Mouse (Mus musculus): ENCODE measurements at regions not wholly inside any gene's neighbourhood (a gene's known extent, or its start where the extent isn't known, plus 50 kb on each side); places are given as distances from the start of the nearest gene placed in this dataset.

- H3K27ac ChIP-seq, result no peak overlapping the region
- intact Hi-C loops (cut with DNase I), result no loop called here
- no peak for TF ChIP-seq CTCF (IDR thresholded peaks at IDR 0.05)
Measured at GRCm38 (mm10) chr1:91685789-91686188, 115.5 kb upstream of the Twist2 start.

DNA sequence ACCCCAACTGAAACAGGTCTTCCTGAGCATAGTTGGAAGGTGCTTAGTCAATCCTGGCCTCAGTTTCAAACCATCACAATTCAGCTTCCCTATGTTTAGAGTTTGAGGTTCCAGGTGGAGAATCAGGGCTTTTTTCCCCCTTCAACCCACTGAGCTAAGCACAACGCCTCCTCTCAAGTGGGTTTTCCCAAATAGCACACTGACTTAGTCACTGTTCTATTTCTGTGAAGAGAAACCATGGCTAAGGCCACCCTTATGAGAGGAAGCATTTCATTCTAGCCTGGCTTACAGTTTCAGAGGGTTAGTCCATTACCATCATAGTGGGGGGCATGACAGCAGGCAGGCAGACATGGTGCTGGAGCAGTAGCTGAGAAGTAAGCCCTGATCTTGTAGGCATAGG lies 109.7 kb upstream of the Twist2 start:
- no peak overlapping the region for H3K27ac ChIP-seq
- intact Hi-C loops (cut with DNase I), result no loop called here

More at GRCm38 (mm10) chr1:91685789-91686188, 115.5 kb upstream of the Twist2 start:
- H3K4me3 ChIP-seq, result no peak overlapping the region
- DNase-seq (ENCODE audit: extremely low spot score in 1 of 2, low spot score in 2 of 2), result no peak

DNA sequence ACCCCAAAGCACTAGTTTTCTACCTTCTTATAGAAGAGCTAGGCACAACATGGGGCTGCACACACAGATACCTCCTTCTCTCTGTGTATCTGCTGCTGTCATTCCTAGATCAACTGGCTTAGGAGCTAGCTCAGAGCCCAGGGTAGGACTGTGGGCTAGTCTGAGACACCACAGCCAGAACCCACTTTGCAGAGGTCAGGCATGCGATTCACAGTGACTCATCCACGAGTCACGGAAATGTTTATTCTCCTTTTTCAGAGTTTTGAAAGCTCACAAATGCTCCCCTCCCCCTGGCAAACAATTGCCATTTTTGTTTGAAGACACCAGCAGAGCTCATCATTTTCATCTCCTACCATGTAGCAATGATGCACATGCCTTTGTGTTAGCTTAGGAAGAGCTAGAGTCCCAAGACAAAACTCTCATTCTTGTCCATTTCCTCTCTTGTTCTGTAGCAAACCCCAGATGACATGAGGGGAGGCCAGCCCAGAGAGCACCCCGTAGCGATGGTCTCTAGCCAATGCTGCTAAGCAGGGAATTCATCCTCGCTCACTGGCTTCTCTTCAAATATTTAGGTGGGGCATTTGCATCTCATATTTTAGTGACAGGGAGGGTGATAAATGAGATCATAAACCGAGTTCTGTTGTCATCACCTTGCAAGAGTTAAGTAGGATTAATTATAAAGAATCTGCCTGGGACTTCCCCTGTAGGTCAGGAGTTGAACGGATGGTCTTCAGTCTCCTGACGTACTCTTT lies 108.4 kb upstream of the Twist2 start:
- intact Hi-C loops (cut with DNase I), result no loop called here
- no peak for TF ChIP-seq CTCF (IDR thresholded peaks at IDR 0.05)
- Histone ChIP-seq H3K4me3 (no peak overlapping the region), H3K27ac (no peak overlapping the region)
- DNase-seq (ENCODE audit: extremely low spot score in 1 of 2, low spot score in 2 of 2), result no peak

More for the DNA sequence above, 109.7 kb upstream of the Twist2 start:
- H3K4me3 ChIP-seq, result no peak overlapping the region
- DNase-seq (ENCODE audit: extremely low spot score in 1 of 2, low spot score in 2 of 2), result no peak
- TF ChIP-seq CTCF (IDR thresholded peaks at IDR 0.05), result no peak

- Histone ChIP-seq H3K27ac (no peak overlapping the region), H3K4me3 (no peak overlapping the region)
- no peak for DNase-seq (ENCODE audit: extremely low spot score in 1 of 2, low spot score in 2 of 2)
- intact Hi-C loops (cut with DNase I), result no loop called here
- no peak for TF ChIP-seq CTCF (IDR thresholded peaks at IDR 0.05)
Measured at GRCm38 (mm10) chr1:91697053-91697452, 104.2 kb upstream of the Twist2 start.

- no peak for TF ChIP-seq CTCF (IDR thresholded peaks at IDR 0.05)
- intact Hi-C loops (cut with DNase I), result no loop called here
- Histone ChIP-seq H3K4me3 (no peak overlapping the region), H3K27ac (no peak overlapping the region)
- DNase-seq (ENCODE audit: extremely low spot score in 1 of 2, low spot score in 2 of 2), result no peak
Measured at GRCm38 (mm10) chr1:91701475-91701874, 99.8 kb upstream of the Twist2 start.

GRCm38 (mm10) chr1:91702021-91702420 lies 99.2 kb upstream of the Twist2 start:
- Histone ChIP-seq H3K4me3 (no peak overlapping the region), H3K27ac (no peak overlapping the region)
- TF ChIP-seq CTCF (IDR thresholded peaks at IDR 0.05), result no peak
- intact Hi-C loops (cut with DNase I), result no loop called here
- no peak for DNase-seq (ENCODE audit: extremely low spot score in 1 of 2, low spot score in 2 of 2)

GRCm38 (mm10) chr1:91702737-91703136 lies 98.5 kb upstream of the Twist2 start:
- no peak for TF ChIP-seq CTCF (IDR thresholded peaks at IDR 0.05)

DNA sequence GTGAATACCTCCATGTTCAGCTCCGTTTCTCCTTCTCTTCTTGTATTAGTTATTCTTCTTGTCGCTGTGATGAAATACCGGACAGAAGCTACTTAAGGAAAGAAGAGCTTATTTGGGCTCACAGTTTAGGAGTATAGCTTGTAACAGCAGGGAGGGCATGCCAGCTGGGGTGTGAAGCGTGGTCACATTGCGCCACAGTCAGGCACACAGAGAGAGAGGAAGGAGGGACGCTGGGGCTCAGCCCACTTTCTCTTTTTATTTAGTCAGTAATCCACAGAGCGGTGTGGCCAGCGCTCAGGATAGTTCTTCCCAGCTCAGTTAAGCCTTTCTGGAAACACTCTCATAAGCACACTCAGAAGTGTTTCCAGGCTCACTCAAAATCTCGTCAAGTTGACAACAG lies 95.8 kb upstream of the Twist2 start:
- TF ChIP-seq CTCF (IDR thresholded peaks at IDR 0.05), result no peak; the same call in 1 of the 2 replicates
- DNase-seq (ENCODE audit: extremely low spot score in 1 of 2, low spot score in 2 of 2), result peak in 1 of 2 experiments; percentile 46
- H3K27ac ChIP-seq, result no peak overlapping the region
- intact Hi-C loops (cut with DNase I), result no loop called here
- no peak overlapping the region for H3K4me3 ChIP-seq

More at GRCm38 (mm10) chr1:91702737-91703136, 98.5 kb upstream of the Twist2 start:
- intact Hi-C loops (cut with DNase I), result no loop called here
- no peak overlapping the region for H3K4me3 ChIP-seq
- no peak for DNase-seq (ENCODE audit: extremely low spot score in 1 of 2, low spot score in 2 of 2)
- no peak overlapping the region for H3K27ac ChIP-seq

GRCm38 (mm10) chr1:91708550-91709243 lies 92.6 kb upstream of the Twist2 start:
- TF ChIP-seq CTCF (IDR thresholded peaks at IDR 0.05), result no peak
- no peak overlapping the region for H3K27ac ChIP-seq
- DNase-seq (ENCODE audit: extremely low spot score in 1 of 2, low spot score in 2 of 2), result no peak
- H3K4me3 ChIP-seq, result no peak overlapping the region
- intact Hi-C loops (cut with DNase I), result no loop called here

GRCm38 (mm10) chr1:91709244-91709600 lies 92.0 kb upstream of the Twist2 start:
- DNase-seq (ENCODE audit: extremely low spot score in 1 of 2, low spot score in 2 of 2), result no peak
- H3K27ac ChIP-seq, result no peak overlapping the region
- intact Hi-C loops (cut with DNase I), result no loop called here
- H3K4me3 ChIP-seq, result no peak overlapping the region
- TF ChIP-seq CTCF (IDR thresholded peaks at IDR 0.05), result no peak

GRCm38 (mm10) chr1:91713131-91713530 lies 88.1 kb upstream of the Twist2 start:
- Histone ChIP-seq H3K4me3 (no peak overlapping the region), H3K27ac (no peak overlapping the region)
- no peak for TF ChIP-seq CTCF (IDR thresholded peaks at IDR 0.05)
- intact Hi-C loops (cut with DNase I), result no loop called here
- DNase-seq (ENCODE audit: extremely low spot score in 1 of 2, low spot score in 2 of 2), result no peak

- TF ChIP-seq CTCF (IDR thresholded peaks at IDR 0.05), result no peak
Measured at GRCm38 (mm10) chr1:91714266-91714665, 87.0 kb upstream of the Twist2 start.

DNA sequence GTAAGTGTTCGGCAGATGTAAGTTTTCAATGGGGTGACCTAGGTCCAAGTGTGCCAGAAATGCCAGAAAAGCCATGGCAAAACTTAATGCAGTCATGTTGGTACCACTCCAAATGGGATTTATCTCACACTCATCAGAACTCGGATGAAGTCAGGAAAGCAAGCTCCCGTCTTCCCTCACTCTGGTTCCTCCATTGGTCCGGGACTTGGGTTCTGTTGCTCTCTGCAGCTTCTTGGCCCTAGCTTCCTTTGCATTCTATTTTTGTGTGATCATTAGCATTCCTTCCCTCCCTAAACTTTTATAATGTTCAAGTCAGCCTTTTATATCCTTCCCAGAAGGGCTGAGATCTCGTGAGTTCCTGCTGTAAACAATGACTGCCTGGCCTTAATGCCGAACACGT lies 85.9 kb upstream of the Twist2 start:
- no peak overlapping the region for H3K27ac ChIP-seq
- H3K4me3 ChIP-seq, result no peak overlapping the region
- DNase-seq (ENCODE audit: extremely low spot score in 1 of 2, low spot score in 2 of 2), result no peak
- TF ChIP-seq CTCF (IDR thresholded peaks at IDR 0.05), result no peak
- intact Hi-C loops (cut with DNase I), result no loop called here

More at GRCm38 (mm10) chr1:91714266-91714665, 87.0 kb upstream of the Twist2 start:
- intact Hi-C loops (cut with DNase I), result no loop called here
- Histone ChIP-seq H3K4me3 (no peak overlapping the region), H3K27ac (no peak overlapping the region)
- DNase-seq (ENCODE audit: extremely low spot score in 1 of 2, low spot score in 2 of 2), result no peak
